Mouse (Mus musculus) E14TG2a.4 (cell line): ENCODE data around the gene Dpy19l2.

ENCODE experiments used
- CTCF ChIP-seq: conservative IDR thresholded peaks from 2 replicates; pipeline ENCODE4 v1.5.1; 2014; ENCODE audit warnings: low read length
- NANOG ChIP-seq: IDR thresholded peaks from 2 replicates; pipeline ENCODE4 v1.6.1; 2014; ENCODE audit warnings: borderline replicate concordance, low read length, mixed read lengths

GRCm38 (mm10) chr9:24538159-24538558 is 157.9 kb downstream of the Dpy19l2 start:
- no peak for TF ChIP-seq CTCF
- TF ChIP-seq NANOG, result no peak
